Mouse (Mus musculus) MEL (cell line): Measurements from ENCODE around the gene Hgfac. TPM values are rescaled to one million over a fixed set of nuclear protein-coding genes. Genes with fewer than 3 reads are reported as not detected.

ENCODE experiments used
- DNase-seq: peaks from one replicate; pipeline ENCODE4 v3.0.0; 2011; ENCODE audit warnings: low read depth, low spot score
- H3K27ac ChIP-seq: 2 replicates; pipeline ENCODE4 v1.5.1; 2012; ENCODE audit warnings: low read depth, mild to moderate bottlenecking, control low read depth, low read length, moderate library complexity; ENCODE audit not compliant: control insufficient read depth
- H3K27me3 ChIP-seq, 2 experiments: fragments of 150-350 bp in 1 of 2; sonication (generic) in 1 of 2; 2 replicates each; pipeline ENCODE4 v1.6.1; 2012; ENCODE audit warnings: low read length in 2 of 2, mild to moderate bottlenecking in 2 of 2, improper control_type of control experiment in 1 of 2, moderate library complexity in 1 of 2; ENCODE audit not compliant: insufficient read depth in 2 of 2, control insufficient read depth in 1 of 2
- H3K36me3 ChIP-seq, 2 experiments: 2 replicates each; pipeline ENCODE4 v1.6.1; 2012 to 2014; ENCODE audit warnings: low read length in 2 of 2, improper control_type of control experiment in 1 of 2, inconsistent platforms in 1 of 2, mild to moderate bottlenecking in 1 of 2; ENCODE audit not compliant: insufficient read depth in 2 of 2, control insufficient read depth in 1 of 2
- H3K4me1 ChIP-seq, 2 experiments: fragments of 150-350 bp in 1 of 2; sonication (generic) in 1 of 2; 2 replicates each; pipeline ENCODE4 v1.6.1; 2012; ENCODE audit warnings: low read length in 2 of 2, improper control_type of control experiment in 1 of 2, mild to moderate bottlenecking in 1 of 2; ENCODE audit not compliant: insufficient read depth in 2 of 2, control insufficient read depth in 1 of 2
- H3K4me3 ChIP-seq, 2 experiments: fragments of 150-350 bp in 1 of 2; sonication (generic) in 1 of 2; 2 replicates each; pipeline ENCODE4 v1.5.1; 2012; ENCODE audit warnings: low read depth in 2 of 2, low read length in 2 of 2, mild to moderate bottlenecking in 2 of 2, moderate library complexity in 2 of 2, control low read depth in 1 of 2, improper control_type of control experiment in 1 of 2; ENCODE audit not compliant: control insufficient read depth in 1 of 2, insufficient read depth in 1 of 2
- H3K79me2 ChIP-seq: 2 replicates; pipeline ENCODE4 v1.6.1; 2012; ENCODE audit warnings: mild to moderate bottlenecking, low read length, moderate library complexity; ENCODE audit not compliant: control insufficient read depth, poor library complexity, insufficient read depth
- H3K9ac ChIP-seq: 2 replicates; pipeline ENCODE4 v1.6.1; 2012; ENCODE audit warnings: low read depth, mild to moderate bottlenecking, control low read depth, low read length, moderate library complexity; ENCODE audit not compliant: control insufficient read depth, poor library complexity, severe bottlenecking
- H3K9me3 ChIP-seq: fragments of 150-350 bp; sonication (generic); replicated peaks from 2 replicates; pipeline ENCODE4 v1.6.1; 2012; ENCODE audit warnings: mild to moderate bottlenecking, low read length, improper control_type of control experiment, moderate library complexity; ENCODE audit not compliant: insufficient read depth
- CTCF ChIP-seq, 3 experiments: IDR thresholded peaks in 2 of 3; conservative IDR thresholded peaks in 1 of 3; 2 replicates each; pipeline ENCODE4 v1.5.1; 2011 to 2012; ENCODE audit warnings: low read length in 3 of 3, low read depth in 2 of 3, mild to moderate bottlenecking in 2 of 3, improper control_type of control experiment in 1 of 3, inconsistent platforms in 1 of 3, mixed read lengths in 1 of 3, moderate library complexity in 1 of 3; ENCODE audit not compliant: control insufficient read depth in 1 of 3, insufficient read depth in 1 of 3, poor library complexity in 1 of 3, severe bottlenecking in 1 of 3
- E2F4 ChIP-seq: IDR thresholded peaks from 2 replicates; pipeline ENCODE4 v1.6.1; 2011; ENCODE audit warnings: low read depth, low read length, improper control_type of control experiment, borderline replicate concordance
- ELF1 ChIP-seq: IDR thresholded peaks from 2 replicates; pipeline ENCODE4 v1.6.1; 2014; ENCODE audit warnings: low read depth, mild to moderate bottlenecking, inconsistent platforms, low read length, improper control_type of control experiment, moderate library complexity
- EP300 ChIP-seq, 2 experiments: IDR thresholded peaks; 2 replicates each; pipeline ENCODE4 v1.6.1; 2011; ENCODE audit warnings: improper control_type of control experiment in 2 of 2, low read length in 2 of 2, low read depth in 1 of 2, mild to moderate bottlenecking in 1 of 2
- ETS1 ChIP-seq: IDR thresholded peaks from 2 replicates; pipeline ENCODE4 v1.6.1; 2012; ENCODE audit warnings: low read depth, mild to moderate bottlenecking, inconsistent platforms, low read length, improper control_type of control experiment, moderate library complexity
- GABPA ChIP-seq: IDR thresholded peaks from 2 replicates; pipeline ENCODE4 v1.6.1; 2012; ENCODE audit warnings: low read depth, mild to moderate bottlenecking, inconsistent platforms, low read length, improper control_type of control experiment, moderate library complexity
- HCFC1 ChIP-seq: IDR thresholded peaks from 2 replicates; pipeline ENCODE4 v1.6.1; 2012; ENCODE audit warnings: low read depth, mild to moderate bottlenecking, inconsistent platforms, low read length, improper control_type of control experiment, moderate library complexity
- MAZ ChIP-seq: IDR thresholded peaks from 2 replicates; pipeline ENCODE4 v1.6.1; 2012; ENCODE audit warnings: low read depth, mild to moderate bottlenecking, inconsistent platforms, low read length, improper control_type of control experiment
- MXI1 ChIP-seq: IDR thresholded peaks from 2 replicates; pipeline ENCODE4 v1.6.1; 2011; ENCODE audit warnings: mild to moderate bottlenecking, low read depth, low read length, improper control_type of control experiment
- MYB ChIP-seq: IDR thresholded peaks from 2 replicates; pipeline ENCODE4 v1.6.1; 2011; ENCODE audit warnings: mild to moderate bottlenecking, low read depth, low read length, improper control_type of control experiment
- MYC ChIP-seq: IDR thresholded peaks from 2 replicates; pipeline ENCODE4 v1.6.1; 2011; ENCODE audit warnings: low read depth, mild to moderate bottlenecking, low read length, improper control_type of control experiment, moderate library complexity
- NELFE ChIP-seq: IDR thresholded peaks from 2 replicates; pipeline ENCODE4 v1.6.1; 2011; ENCODE audit warnings: low read depth, low read length, improper control_type of control experiment
- POLR2A ChIP-seq, 2 experiments: IDR thresholded peaks; 2 replicates each; pipeline ENCODE4 v1.6.1; 2011 to 2012; ENCODE audit warnings: low read length in 2 of 2, mild to moderate bottlenecking in 2 of 2, control low read depth in 1 of 2, improper control_type of control experiment in 1 of 2, low read depth in 1 of 2, moderate library complexity in 1 of 2; ENCODE audit not compliant: control insufficient read depth in 1 of 2, insufficient read depth in 1 of 2, poor library complexity in 1 of 2
- RAD21 ChIP-seq: IDR thresholded peaks from 2 replicates; pipeline ENCODE4 v1.6.1; 2011; ENCODE audit warnings: mild to moderate bottlenecking, low read depth, low read length, improper control_type of control experiment
- SIN3A ChIP-seq: IDR thresholded peaks from 2 replicates; pipeline ENCODE4 v1.6.1; 2012; ENCODE audit warnings: low read length, improper control_type of control experiment, inconsistent platforms
- SMC3 ChIP-seq: IDR thresholded peaks from 2 replicates; pipeline ENCODE4 v1.6.1; 2011; ENCODE audit warnings: low read depth, low read length, improper control_type of control experiment
- TBP ChIP-seq: IDR thresholded peaks from 2 replicates; pipeline ENCODE4 v1.8.0; 2011; ENCODE audit warnings: low read depth, low read length, improper control_type of control experiment
- USF1 ChIP-seq: IDR thresholded peaks from 2 replicates; pipeline ENCODE4 v1.6.1; 2014; ENCODE audit warnings: low read depth, mild to moderate bottlenecking, inconsistent platforms, low read length, improper control_type of control experiment, moderate library complexity
- ZC3H11A ChIP-seq: IDR thresholded peaks from 2 replicates; pipeline ENCODE4 v1.6.1; 2012; ENCODE audit warnings: low read depth, mild to moderate bottlenecking, inconsistent platforms, low read length, improper control_type of control experiment
- ZMIZ1 ChIP-seq: IDR thresholded peaks from 2 replicates; pipeline ENCODE4 v1.6.1; 2012; ENCODE audit warnings: low read depth, mild to moderate bottlenecking, inconsistent platforms, low read length, improper control_type of control experiment, moderate library complexity
- ZNF384 ChIP-seq: IDR thresholded peaks from 2 replicates; pipeline ENCODE4 v1.6.1; 2012; ENCODE audit warnings: low read depth, mild to moderate bottlenecking, inconsistent platforms, low read length, improper control_type of control experiment
- polyA plus RNA-seq, 2 experiments: library from polyadenylated mRNA; stranded (reverse) in 1 of 2; unstranded in 1 of 2; fragments of >175 nt in 1 of 2; fragments of >200 nt in 1 of 2; gene quantifications; 2 replicates each; pipeline versions ENCODE4 v1.2.1 to v1.2.4; 2012; ENCODE audit warnings: low replicate concordance in 2 of 2, low read depth in 1 of 2; ENCODE audit not compliant: insufficient read length in 2 of 2, insufficient read depth in 1 of 2, missing spikeins in 1 of 2
- total RNA-seq: library from RNA; depleted of rRNA; stranded (reverse); fragments of 300-350 nt; gene quantifications from 2 replicates; pipeline ENCODE4 v1.2.3, GENCODE M21; 2012

Hgfac gene
- total and polyA plus RNA-seq, 3 experiments: 0.62 to 1.6 TPM; not detected in 1

DNA sequence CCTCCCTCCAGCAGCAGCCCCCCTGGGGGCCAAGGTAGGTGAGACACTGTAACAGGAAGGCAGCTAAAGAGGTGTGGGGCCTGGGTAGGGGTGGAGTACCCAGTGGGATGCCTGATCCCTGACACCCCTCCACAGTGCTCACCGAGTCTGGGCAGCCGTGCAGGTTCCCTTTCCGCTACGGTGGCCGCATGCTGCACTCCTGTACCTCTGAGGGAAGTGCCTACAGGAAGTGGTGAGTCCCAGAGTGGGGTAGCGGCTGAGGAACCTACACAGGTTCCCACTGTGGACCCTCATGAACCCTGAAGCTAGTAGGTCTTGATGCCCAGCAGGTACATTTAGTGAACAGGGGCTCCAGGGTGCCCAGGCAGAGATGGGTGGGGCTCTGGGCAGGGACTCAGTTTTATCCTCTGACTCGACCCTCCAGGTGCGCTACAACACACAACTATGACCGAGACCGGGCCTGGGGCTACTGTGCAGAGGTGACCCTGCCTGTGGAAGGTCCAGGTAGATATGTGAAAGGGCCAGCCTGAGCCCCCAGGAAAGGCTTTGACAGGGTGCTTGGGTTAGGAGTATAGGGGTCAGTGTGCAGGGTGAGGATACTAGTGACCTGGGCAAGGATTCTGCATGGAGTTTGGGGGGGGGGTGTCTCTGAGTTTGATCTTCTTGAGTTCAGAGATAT is 1.3 kb downstream of the Hgfac start:
- Histone ChIP-seq H3K4me3 (peak overlapping the region; percentile 46 to 51), H3K4me1 (peaks cover 3 to 21% of the 10 kb centered on the region in 2 experiments; a peak in 3 of 4 replicates), H3K36me3 (no peaks in the 10 kb centered on the region), H3K27me3 (no peaks in the 10 kb centered on the region), H3K9ac (peak overlapping the region; percentile 55), H3K27ac (no peak overlapping the region), H3K79me2 (no peaks in the 10 kb centered on the region; the same call in 1 of the 2 replicates), H3K9me3 (no peaks in the 10 kb centered on the region)
- TF ChIP-seq TBP: peak; percentile 24; the same call in 1 of the 2 replicates
- peak; percentile 58 for TF ChIP-seq HCFC1
- TF ChIP-seq SMC3: peak; percentile 20; the same call in 1 of the 2 replicates
- TF ChIP-seq RAD21: no peak; the same call in none of the 2 replicates
- peak; percentile 58; the same call in 1 of the 2 replicates for TF ChIP-seq MXI1
- TF ChIP-seq NELFE: peak; percentile 34
- TF ChIP-seq ELF1: peak; percentile 57
- peak; percentile 52; the same call in 1 of the 2 replicates for TF ChIP-seq MYC
- TF ChIP-seq EP300 (IDR thresholded peaks at IDR 0.05; ENCODE audit: low read depth in 1 of 2, low read length in 2 of 2): no peak
- peak; percentile 31 to 35; a peak in 1 of 4 replicates for TF ChIP-seq POLR2A (IDR thresholded peaks at IDR 0.05; ENCODE audit: control insufficient read depth in 1 of 2, insufficient read depth in 1 of 2, low read depth in 1 of 2, low read length in 2 of 2, poor library complexity in 1 of 2)
- peak; percentile 73 for DNase-seq

DNA sequence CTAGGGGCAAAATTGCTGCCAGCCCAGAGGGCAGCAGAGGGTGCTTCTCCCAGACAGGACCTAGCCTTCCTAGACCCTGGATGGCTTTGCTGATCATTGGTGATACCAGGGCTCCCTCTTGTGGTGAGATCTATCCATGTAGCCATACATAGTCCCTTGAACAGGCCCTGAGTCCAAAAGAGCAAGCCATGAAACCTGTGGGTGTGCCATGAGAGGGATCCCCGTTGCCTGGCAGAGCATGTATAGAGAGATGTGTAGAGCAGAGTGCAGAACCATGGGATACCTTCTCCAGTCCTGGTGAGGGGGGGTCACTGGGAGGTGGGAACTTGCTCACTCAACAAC is 1.8 kb downstream of the Hgfac start:
- H3K4me1 ChIP-seq: peaks cover 0 to 17% of the 10 kb centered on the region in 2 experiments; a peak in 3 of 4 replicates
- peak; percentile 92 for DNase-seq
- TF ChIP-seq SMC3 (peak; percentile 99), E2F4 (no peak), GABPA (no peak), ZMIZ1 (no peak), RAD21 (peak; percentile 100), ZC3H11A (peak; percentile 99), ETS1 (no peak), MYB (no peak), SIN3A (peak; percentile 67), HCFC1 (no peak), ZNF384 (peak; percentile 38; the same call in 1 of the 2 replicates), USF1 (no peak), MAZ (no peak), CTCF (IDR thresholded peaks at IDR 0.05 in 2 of 3, conservative IDR thresholded peaks at IDR 0.05 in 1 of 3; ENCODE audit: control insufficient read depth in 1 of 3, insufficient read depth in 1 of 3, low read depth in 2 of 3, low read length in 3 of 3, poor library complexity in 1 of 3, severe bottlenecking in 1 of 3) (peak; percentile 93 to 98 (median 94))
- no peaks in the 10 kb centered on the region; the same call in 1 of the 2 replicates for H3K79me2 ChIP-seq
- peak overlapping the region; percentile 55 for H3K9ac ChIP-seq
- peak overlapping the region in 1 of 2 experiments; percentile 51; a peak in 2 of 4 replicates for H3K4me3 ChIP-seq
- H3K27ac ChIP-seq: no peak overlapping the region
- H3K9me3 ChIP-seq: no peaks in the 10 kb centered on the region
- H3K36me3 ChIP-seq: no peaks in the 10 kb centered on the region
- H3K27me3 ChIP-seq: no peaks in the 10 kb centered on the region
